Mouse (Mus musculus) midbrain, embryonic 11.5 days (tissue): ENCODE data around the gene Cdk18. TPM values are rescaled to one million over a fixed set of nuclear protein-coding genes. Genes with fewer than 3 reads are reported as not detected.

Experiments
- ATAC-seq: fragments of 200-750 bp; cut with Nextera tagmentation; 2 replicates; pipeline ENCODE4 v1.8.0; 2017; ENCODE audit warnings: moderate TSS enrichment, moderate library complexity; ENCODE audit not compliant: low FRiP score
- DNase-seq: peaks from one replicate; pipeline ENCODE4 v3.0.0; 2015; ENCODE audit warnings: low spot score; ENCODE audit errors: missing footprints
- H3K27ac ChIP-seq: fragments of 300-500 bp; sonication (generic); 2 replicates; pipeline ENCODE4 v1.5.1; 2014; ENCODE audit warnings: low read depth, low read length
- H3K27me3 ChIP-seq: fragments of 300-500 bp; sonication (generic); 2 replicates; pipeline ENCODE4 v1.6.1; 2014; ENCODE audit warnings: mild to moderate bottlenecking, low read length, moderate library complexity, mixed read lengths; ENCODE audit not compliant: control insufficient read depth, insufficient read depth
- H3K36me3 ChIP-seq: fragments of 300-500 bp; sonication (generic); 2 replicates; pipeline ENCODE4 v1.6.1; 2014; ENCODE audit warnings: mild to moderate bottlenecking, low read length, moderate library complexity, mixed read lengths; ENCODE audit not compliant: control insufficient read depth, insufficient read depth
- H3K4me1 ChIP-seq: fragments of 300-500 bp; sonication (generic); 2 replicates; pipeline ENCODE4 v1.6.1; 2014; ENCODE audit warnings: low read length; ENCODE audit not compliant: control insufficient read depth, insufficient read depth
- H3K4me2 ChIP-seq: fragments of 300-500 bp; sonication (generic); 2 replicates; pipeline ENCODE4 v1.6.1; 2014; ENCODE audit warnings: mild to moderate bottlenecking, moderate library complexity
- H3K4me3 ChIP-seq: fragments of 300-500 bp; sonication (generic); 2 replicates; pipeline ENCODE4 v1.5.1; 2014; ENCODE audit warnings: low read depth, low read length
- H3K9ac ChIP-seq: fragments of 300-500 bp; sonication (generic); 2 replicates; pipeline ENCODE4 v1.6.1; 2014; ENCODE audit warnings: low read length
- H3K9me3 ChIP-seq: fragments of 300-500 bp; sonication (generic); 2 replicates; pipeline ENCODE4 v1.6.1; 2016; ENCODE audit warnings: low read length; ENCODE audit not compliant: control insufficient read depth
- WGBS: fragments of 180-500 bp; shearing (Covaris S2); extraction: QIAGEN DNeasy Blood & Tissue Kit; methylation state at CpG from one replicate; pipeline ENCODE4 v1.1.7; 2014; 5-methylcytosine and 5-hydroxymethylcytosine counted together
- polyA plus RNA-seq: library from polyadenylated mRNA; unstranded; fragments of >200 nt; fragmentation: Nextera tagmentation; extraction: Ambion mirVana; gene quantifications from 2 replicates; pipeline ENCODE4 v1.2.1, GENCODE M21; 2014

Gene Cdk18
- polyA plus RNA-seq, 1 experiment from 2014 or later: 0.14 TPM

DNA sequence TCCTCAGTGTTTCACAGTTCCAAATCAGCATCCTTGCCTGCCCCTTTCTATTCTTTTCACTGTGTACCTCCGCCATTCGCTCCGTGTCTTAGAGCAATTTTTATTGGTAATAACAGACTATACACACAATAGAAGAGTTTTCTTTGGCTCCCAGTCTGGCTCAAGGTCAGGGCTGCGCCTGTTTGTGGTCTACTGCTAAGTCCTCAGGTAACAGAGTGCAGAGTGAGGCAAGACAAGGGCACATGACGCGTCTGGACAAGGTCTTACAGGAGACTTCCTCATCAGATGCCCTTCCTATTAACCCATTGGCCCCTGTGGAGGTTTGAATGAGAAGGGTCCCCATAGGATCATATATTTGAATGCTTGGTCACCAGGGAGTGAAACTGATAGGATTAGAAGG lies 49.7 kb downstream of the Cdk18 start:
- Histone ChIP-seq H3K4me2 (no peak overlapping the region), H3K27me3 (no peaks in the 10 kb centered on the region), H3K9ac (no peak overlapping the region), H3K4me1 (no peaks in the 10 kb centered on the region), H3K4me3 (no peak overlapping the region), H3K9me3 (no peaks in the 10 kb centered on the region), H3K27ac (no peak overlapping the region), H3K36me3 (no peaks in the 10 kb centered on the region)
- ATAC-seq (no peak), DNase-seq (no peak)
- WGBS: 77% methylated on average over 6 of the region's 6 CpGs

DNA sequence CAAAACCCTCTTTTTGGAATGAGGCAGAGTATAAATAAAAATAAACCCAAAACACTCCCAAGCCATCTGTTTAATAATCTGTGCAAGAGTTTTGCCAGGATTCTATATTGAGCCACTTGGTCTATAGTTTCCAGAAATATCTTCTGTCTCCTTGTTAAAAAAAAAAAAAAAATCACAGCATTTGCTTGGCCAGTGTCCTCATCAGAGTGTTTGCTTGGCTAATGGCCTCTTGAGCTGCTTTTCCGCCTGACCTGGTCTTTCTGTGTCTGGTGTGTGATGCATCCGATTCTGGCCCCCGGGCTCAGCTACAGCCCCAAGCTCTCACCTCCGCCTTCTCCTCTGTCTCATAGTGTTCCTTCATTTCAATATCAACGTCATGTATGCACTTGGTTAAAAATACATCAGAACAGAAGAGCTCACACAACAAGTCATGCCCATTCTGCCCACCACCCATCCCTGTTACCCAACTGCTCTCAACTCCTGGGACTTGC lies 51.3 kb downstream of the Cdk18 start:
- H3K4me3 ChIP-seq: no peak overlapping the region
- ATAC-seq: no peak
- H3K4me1 ChIP-seq: no peaks in the 10 kb centered on the region
- DNase-seq: no peak
- H3K27ac ChIP-seq: no peak overlapping the region
- H3K9me3 ChIP-seq: no peaks in the 10 kb centered on the region
- no peaks in the 10 kb centered on the region for H3K27me3 ChIP-seq
- no peak overlapping the region for H3K4me2 ChIP-seq
- 68% methylated on average over 5 of the region's 5 CpGs for WGBS
- no peaks in the 10 kb centered on the region for H3K36me3 ChIP-seq
- no peak overlapping the region for H3K9ac ChIP-seq

DNA sequence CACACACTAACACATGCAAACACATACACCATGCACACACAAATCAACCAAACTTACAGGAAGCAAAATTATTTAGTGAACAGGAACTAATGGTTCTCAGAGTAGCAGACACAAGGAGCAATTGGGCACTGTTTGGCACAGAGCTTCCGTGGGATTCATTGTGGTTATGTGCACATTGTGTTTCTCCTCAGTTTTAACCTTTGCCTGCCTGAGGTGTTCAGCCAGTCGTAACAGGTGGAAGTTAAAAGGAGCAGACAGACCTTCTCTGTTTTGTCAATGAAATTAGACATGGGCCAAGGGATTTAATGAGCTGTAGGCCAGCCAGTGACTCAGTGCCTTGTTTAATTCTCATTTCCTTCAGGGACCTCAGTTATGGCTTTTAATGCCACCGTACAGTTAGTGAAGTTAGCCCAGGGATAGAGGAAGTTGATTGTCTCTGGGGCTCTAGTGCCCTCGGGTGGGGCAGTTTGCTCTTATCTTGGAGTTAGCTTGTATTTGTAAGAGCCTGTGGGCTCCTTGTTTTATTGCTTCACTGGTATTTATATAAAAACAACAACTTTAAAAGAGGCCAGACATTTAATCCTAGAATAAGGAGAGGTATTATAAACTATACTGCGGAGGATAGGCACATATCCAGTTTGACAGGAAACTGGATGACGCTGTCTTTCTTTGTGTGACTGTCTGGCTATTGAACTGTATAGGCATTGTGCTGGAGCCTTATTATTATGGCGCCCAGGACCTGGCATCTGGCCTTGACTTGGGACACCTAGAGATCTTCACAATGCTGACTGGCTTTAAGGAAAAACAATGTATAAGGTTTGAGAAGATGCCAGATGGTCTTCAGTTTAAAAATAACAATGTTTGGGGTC lies 54.1 kb downstream of the Cdk18 start:
- Histone ChIP-seq H3K36me3 (no peaks in the 10 kb centered on the region), H3K27me3 (no peaks in the 10 kb centered on the region), H3K27ac (no peak overlapping the region), H3K4me1 (no peaks in the 10 kb centered on the region), H3K9me3 (no peaks in the 10 kb centered on the region), H3K4me3 (no peak overlapping the region), H3K9ac (no peak overlapping the region), H3K4me2 (no peak overlapping the region)
- DNase-seq: no peak
- no peak for ATAC-seq
- WGBS: 81% methylated on average over 7 of the region's 7 CpGs

DNA sequence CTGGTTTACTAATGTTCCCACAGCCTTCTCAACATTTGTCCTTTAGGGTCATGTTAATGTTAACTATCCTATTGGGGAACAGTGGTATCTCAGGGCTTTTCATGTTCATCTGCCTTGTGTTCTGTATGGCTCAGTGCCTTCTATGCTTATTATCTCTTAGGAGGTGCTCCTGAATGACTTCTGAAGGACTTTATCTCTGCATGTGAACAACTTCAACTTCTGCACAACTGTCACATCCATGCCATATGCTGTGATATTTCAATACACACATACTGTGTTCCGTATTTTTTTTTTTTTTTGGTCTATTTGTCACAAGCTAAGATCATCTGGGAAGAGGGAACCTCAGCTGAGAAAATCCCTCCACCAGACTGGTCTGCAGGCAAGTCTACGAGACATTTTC lies 61.1 kb downstream of the Cdk18 start:
- H3K4me3 ChIP-seq: no peak overlapping the region
- H3K9ac ChIP-seq: no peak overlapping the region
- no peaks in the 10 kb centered on the region for H3K4me1 ChIP-seq
- H3K27ac ChIP-seq: no peak overlapping the region
- DNase-seq: no peak
- H3K36me3 ChIP-seq: no peaks in the 10 kb centered on the region
- 81% methylated on average over 2 of the region's 2 CpGs for WGBS
- no peaks in the 10 kb centered on the region for H3K27me3 ChIP-seq
- ATAC-seq: no peak
- no peak overlapping the region for H3K4me2 ChIP-seq
- no peaks in the 10 kb centered on the region for H3K9me3 ChIP-seq

DNA sequence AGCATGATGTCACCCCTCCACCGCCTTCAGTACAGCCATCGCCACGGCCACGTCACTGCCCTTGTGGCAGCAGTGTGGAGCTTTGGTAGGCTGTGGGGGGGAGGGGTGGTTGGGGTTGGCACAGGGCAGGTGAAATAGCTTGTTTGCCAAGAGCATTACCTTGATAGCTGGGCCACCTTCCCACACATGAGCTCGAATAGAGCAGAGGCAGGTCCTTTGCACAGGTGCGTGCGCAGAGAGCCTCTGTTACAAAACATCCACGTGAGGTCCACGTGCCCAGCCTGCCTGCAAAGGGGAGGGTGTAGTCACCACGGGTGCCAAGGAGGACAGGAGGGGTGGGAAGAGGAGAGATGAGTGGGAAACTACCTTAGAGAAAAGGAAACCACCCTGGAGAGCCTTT lies 63.9 kb downstream of the Cdk18 start:
- WGBS: 88% methylated on average over 10 of the region's 10 CpGs
- Histone ChIP-seq H3K4me1 (no peaks in the 10 kb centered on the region), H3K9ac (no peak overlapping the region), H3K27ac (no peak overlapping the region), H3K4me2 (no peak overlapping the region), H3K27me3 (no peaks in the 10 kb centered on the region), H3K9me3 (no peaks in the 10 kb centered on the region), H3K4me3 (no peak overlapping the region), H3K36me3 (no peaks in the 10 kb centered on the region)
- DNase-seq (no peak), ATAC-seq (no peak)

DNA sequence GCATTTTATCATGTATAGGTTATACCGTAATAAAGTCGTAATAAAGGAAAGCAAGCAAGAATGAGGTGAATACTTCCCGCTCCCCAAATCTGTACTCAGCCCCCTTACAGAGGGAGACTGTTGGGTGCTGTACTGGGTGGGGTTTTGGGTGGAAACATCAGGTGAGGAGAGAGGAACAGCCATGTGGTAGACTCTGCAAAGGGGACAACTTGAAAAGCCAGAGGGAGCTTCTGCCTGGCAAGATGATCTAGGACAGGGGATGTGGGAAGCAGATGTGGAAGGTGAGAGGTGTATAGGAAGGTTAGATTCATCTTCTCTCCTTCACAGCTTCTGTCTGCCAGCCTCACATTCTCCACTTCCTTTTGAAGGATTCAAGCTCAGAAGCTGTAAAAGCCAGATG lies 68.8 kb downstream of the Cdk18 start:
- Histone ChIP-seq H3K27ac (no peak overlapping the region), H3K27me3 (peaks cover 28% of the 10 kb centered on the region), H3K9me3 (no peaks in the 10 kb centered on the region), H3K9ac (no peak overlapping the region), H3K4me3 (no peak overlapping the region), H3K4me1 (peaks cover 8% of the 10 kb centered on the region), H3K4me2 (no peak overlapping the region), H3K36me3 (no peaks in the 10 kb centered on the region)
- WGBS: 85% methylated on average over 3 of the region's 3 CpGs
- no peak for ATAC-seq
- DNase-seq: peak; percentile 64

DNA sequence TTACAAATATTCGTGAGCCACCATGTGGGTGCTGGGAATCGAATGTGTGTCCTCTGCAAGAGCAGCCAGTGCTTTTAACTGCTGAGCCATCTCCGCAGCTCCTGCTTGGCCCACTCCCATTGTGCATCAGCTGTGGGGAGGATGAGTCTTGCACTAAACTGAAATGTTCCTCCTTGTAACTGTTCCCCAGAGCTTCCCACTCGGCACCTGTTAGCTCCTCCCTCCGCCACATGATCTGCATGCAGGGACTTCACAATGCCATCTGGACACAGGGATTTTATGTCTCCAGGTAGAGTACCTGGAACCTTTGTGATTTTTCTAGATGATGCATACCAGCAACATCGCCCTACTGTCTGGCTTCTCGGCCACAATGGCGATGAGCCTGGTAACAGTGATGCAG lies 70.0 kb downstream of the Cdk18 start:
- Histone ChIP-seq H3K4me2 (no peak overlapping the region), H3K4me1 (peaks cover 8% of the 10 kb centered on the region), H3K9ac (no peak overlapping the region), H3K27ac (no peak overlapping the region), H3K36me3 (no peaks in the 10 kb centered on the region), H3K9me3 (no peaks in the 10 kb centered on the region), H3K4me3 (no peak overlapping the region), H3K27me3 (peaks cover 28% of the 10 kb centered on the region)
- 89% methylated on average over 8 of the region's 8 CpGs for WGBS
- DNase-seq (peak; percentile 47), ATAC-seq (no peak)

DNA sequence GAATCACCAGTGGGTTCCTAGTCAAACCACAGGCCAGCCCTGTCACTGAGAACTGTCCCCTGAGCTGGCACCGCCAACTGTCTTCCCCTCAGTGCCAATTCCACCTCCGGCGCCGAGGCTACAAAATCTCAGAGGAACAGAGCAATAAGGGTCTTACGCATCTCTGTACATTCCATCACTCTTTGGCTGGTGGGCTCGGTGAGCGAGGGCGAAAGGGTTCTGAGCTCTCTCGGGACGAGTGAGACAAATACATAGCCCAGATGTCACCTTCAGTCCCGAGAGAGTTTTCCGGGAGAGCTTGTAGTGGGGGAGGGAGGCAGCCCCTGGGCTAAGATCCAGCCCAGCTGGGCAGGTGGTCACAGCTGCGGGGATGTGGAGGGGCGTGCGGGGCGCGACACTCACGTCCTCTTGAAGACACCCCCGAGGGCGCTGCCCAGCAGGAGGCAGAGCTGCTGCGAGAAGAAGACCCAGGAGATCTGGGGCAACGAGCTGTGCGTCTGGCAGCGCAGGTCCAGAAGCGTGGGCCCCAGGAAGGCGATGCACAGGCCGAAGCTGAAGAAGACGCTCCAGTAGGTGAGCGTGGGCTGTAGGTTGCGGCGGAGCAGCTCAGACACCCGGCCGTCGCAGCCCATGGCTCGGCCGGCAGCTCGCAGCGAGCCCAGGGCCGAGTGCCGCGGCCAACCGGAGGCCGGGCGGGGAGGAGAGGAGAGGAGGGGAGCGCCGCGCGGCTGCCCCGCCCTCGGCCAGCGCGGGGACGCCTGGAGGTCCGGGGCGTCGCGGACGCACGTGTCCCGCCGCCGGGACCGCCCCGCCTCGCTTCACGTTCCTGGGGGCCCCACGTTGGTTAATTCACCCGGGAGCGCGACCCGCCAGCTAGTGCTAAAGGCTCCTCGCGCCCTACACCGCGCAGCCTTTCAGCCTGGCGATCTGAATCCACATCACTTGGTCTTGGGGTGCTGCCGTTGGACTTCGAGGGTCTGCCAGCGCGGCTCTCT lies 71.9 kb downstream of the Cdk18 start, which contains the start of gene Mfsd4a:
Gene Mfsd4a, minus strand, starts transcription at position 802 of the 995 bp plus-strand sequence.
- H3K4me3 ChIP-seq: peak within 1 kb of the TSS; percentile 43
- H3K4me1 ChIP-seq: peaks cover 8% of the 10 kb centered on the region
- peaks cover 28% of the 10 kb centered on the region for H3K27me3 ChIP-seq
- no peak within 1 kb of the TSS for H3K27ac ChIP-seq
- ATAC-seq: peak; percentile 84
- peak within 1 kb of the TSS; percentile 92 for H3K4me2 ChIP-seq
- peak within 1 kb of the TSS; percentile 59 for H3K9ac ChIP-seq
- no peaks in the 10 kb centered on the region for H3K9me3 ChIP-seq
- DNase-seq: peak; percentile 94
- H3K36me3 ChIP-seq: no peaks in the 10 kb centered on the region
- 3% methylated on average over 75 of the region's 80 CpGs for WGBS
